Mouse (Mus musculus): ENCODE data around the gene Cbx6. TPM values are rescaled to one million over a fixed set of nuclear protein-coding genes. Genes with fewer than 3 reads are reported as not detected.

Cbx6 gene
- polyA plus RNA-seq, 1 experiment, result not detected

GRCm38 (mm10) chr15:79834881-79835260 lies 383 bp upstream of the Cbx6 start:
- 27% methylated on average over 9 of the region's 9 CpGs for WGBS
- TF ChIP-seq POLR2A (IDR thresholded peaks at IDR 0.05; ENCODE audit: insufficient read depth, low read depth, low read length), result no peak
- no peak for TF ChIP-seq CTCF (IDR thresholded peaks at IDR 0.05; ENCODE audit: insufficient read depth, low read depth, low read length)
- Histone ChIP-seq H3K27ac (ENCODE audit: insufficient read depth, low read depth, low read length) (peak overlapping the region; percentile 98), H3K4me3 (ENCODE audit: insufficient read depth, low read depth, low read length) (0 out of 2 replicates have a peak overlapping the region, but pooled peaks have one; percentile 5), H3K4me1 (ENCODE audit: control insufficient read depth, insufficient read depth, low read length) (peaks cover 21% of the 10 kb centered on the region)

- peaks cover 34% of the 10 kb centered on the region for H3K4me1 ChIP-seq (ENCODE audit: control insufficient read depth, insufficient read depth, low read length)
- TF ChIP-seq CTCF (IDR thresholded peaks at IDR 0.05; ENCODE audit: insufficient read depth, low read depth, low read length) (no peak), POLR2A (IDR thresholded peaks at IDR 0.05; ENCODE audit: insufficient read depth, low read depth, low read length) (no peak)
Observed at GRCm38 (mm10) chr15:79833251-79834050, 1.0 kb downstream of the Cbx6 start.

GRCm38 (mm10) chr15:79832064-79832900 lies 2.2 kb downstream of the Cbx6 start:
- TF ChIP-seq POLR2A (IDR thresholded peaks at IDR 0.05; ENCODE audit: insufficient read depth, low read depth, low read length) (0 out of 2 replicates have a peak, but pooled peaks have one; percentile 26), CTCF (IDR thresholded peaks at IDR 0.05; ENCODE audit: insufficient read depth, low read depth, low read length) (peak; percentile 74; the same call in 1 of the 2 replicates)
- H3K4me1 ChIP-seq (ENCODE audit: control insufficient read depth, insufficient read depth, low read length), result peaks cover 46% of the 10 kb centered on the region
- H3K4me3 ChIP-seq (ENCODE audit: insufficient read depth, low read depth, low read length), result peak overlapping the region; percentile 76
- 9% methylated on average over 18 of the region's 18 CpGs for WGBS
- peak overlapping the region; percentile 79 for H3K27ac ChIP-seq (ENCODE audit: insufficient read depth, low read depth, low read length)

More at GRCm38 (mm10) chr15:79833251-79834050, 1.0 kb downstream of the Cbx6 start:
- under 1% methylated on average over 41 of the region's 41 CpGs for WGBS
- Histone ChIP-seq H3K4me3 (ENCODE audit: insufficient read depth, low read depth, low read length) (peak overlapping the region; percentile 76), H3K27ac (ENCODE audit: insufficient read depth, low read depth, low read length) (peak overlapping the region; percentile 94)

GRCm38 (mm10) chr15:79830388-79830787 lies 4.1 kb downstream of the Cbx6 start:
- WGBS, result 5% methylated on average over 4 of the region's 4 CpGs
- TF ChIP-seq POLR2A (IDR thresholded peaks at IDR 0.05; ENCODE audit: insufficient read depth, low read depth, low read length) (no peak), CTCF (IDR thresholded peaks at IDR 0.05; ENCODE audit: insufficient read depth, low read depth, low read length) (peak; percentile 28; the same call in 1 of the 2 replicates)
- Histone ChIP-seq H3K4me3 (ENCODE audit: insufficient read depth, low read depth, low read length) (no peak overlapping the region), H3K4me1 (ENCODE audit: control insufficient read depth, insufficient read depth, low read length) (peaks cover 58% of the 10 kb centered on the region), H3K27ac (ENCODE audit: insufficient read depth, low read depth, low read length) (no peak overlapping the region)

- peaks cover 61% of the 10 kb centered on the region for H3K4me1 ChIP-seq (ENCODE audit: control insufficient read depth, insufficient read depth, low read length)
- 62% methylated on average over 5 of the region's 5 CpGs for WGBS
- H3K27ac ChIP-seq (ENCODE audit: insufficient read depth, low read depth, low read length), result no peak overlapping the region
- TF ChIP-seq CTCF (IDR thresholded peaks at IDR 0.05; ENCODE audit: insufficient read depth, low read depth, low read length), result no peak
- no peak for TF ChIP-seq POLR2A (IDR thresholded peaks at IDR 0.05; ENCODE audit: insufficient read depth, low read depth, low read length)
- no peak overlapping the region for H3K4me3 ChIP-seq (ENCODE audit: insufficient read depth, low read depth, low read length)
Observed at GRCm38 (mm10) chr15:79829431-79829830, 5.1 kb downstream of the Cbx6 start.

GRCm38 (mm10) chr15:79828366-79829035 lies 6.0 kb downstream of the Cbx6 start:
- Histone ChIP-seq H3K4me3 (ENCODE audit: insufficient read depth, low read depth, low read length) (no peak overlapping the region; the same call in 1 of the 2 replicates), H3K4me1 (ENCODE audit: control insufficient read depth, insufficient read depth, low read length) (peaks cover 64% of the 10 kb centered on the region), H3K27ac (ENCODE audit: insufficient read depth, low read depth, low read length) (no peak overlapping the region)
- WGBS, result 66% methylated on average over 46 of the region's 46 CpGs
- TF ChIP-seq POLR2A (IDR thresholded peaks at IDR 0.05; ENCODE audit: insufficient read depth, low read depth, low read length), result no peak
- peak; percentile 25; the same call in 1 of the 2 replicates for TF ChIP-seq CTCF (IDR thresholded peaks at IDR 0.05; ENCODE audit: insufficient read depth, low read depth, low read length)

GRCm38 (mm10) chr15:79827778-79828210 lies 6.7 kb downstream of the Cbx6 start:
- no peak for TF ChIP-seq POLR2A (IDR thresholded peaks at IDR 0.05; ENCODE audit: insufficient read depth, low read depth, low read length)
- TF ChIP-seq CTCF (IDR thresholded peaks at IDR 0.05; ENCODE audit: insufficient read depth, low read depth, low read length), result no peak
- WGBS, result 59% methylated on average over 11 of the region's 11 CpGs
- Histone ChIP-seq H3K4me3 (ENCODE audit: insufficient read depth, low read depth, low read length) (peak overlapping the region; percentile 10; the same call in 1 of the 2 replicates), H3K27ac (ENCODE audit: insufficient read depth, low read depth, low read length) (no peak overlapping the region; the same call in 1 of the 2 replicates), H3K4me1 (ENCODE audit: control insufficient read depth, insufficient read depth, low read length) (peaks cover 70% of the 10 kb centered on the region)

- TF ChIP-seq POLR2A (IDR thresholded peaks at IDR 0.05; ENCODE audit: insufficient read depth, low read depth, low read length) (no peak), CTCF (IDR thresholded peaks at IDR 0.05; ENCODE audit: insufficient read depth, low read depth, low read length) (no peak)
- 48% methylated on average over 14 of the region's 14 CpGs for WGBS
- Histone ChIP-seq H3K4me1 (ENCODE audit: control insufficient read depth, insufficient read depth, low read length) (peaks cover 73% of the 10 kb centered on the region), H3K27ac (ENCODE audit: insufficient read depth, low read depth, low read length) (no peak overlapping the region; the same call in none of the 2 replicates), H3K4me3 (ENCODE audit: insufficient read depth, low read depth, low read length) (peak overlapping the region; percentile 10; the same call in 1 of the 2 replicates)
Observed at GRCm38 (mm10) chr15:79827061-79827777, 7.3 kb downstream of the Cbx6 start.
